Mouse (Mus musculus) urinary bladder, postnatal 36 days (tissue): ENCODE results near the gene Upp1.
"Not testable (repeated sequence)": the region's sequence is repeated elsewhere in the genome, so short reads cannot be mapped to it uniquely, and the experiment has no call there.

ENCODE experiments used
- DNase-seq, 2 experiments: peaks; one replicate each; pipeline ENCODE4 v3.0.0; 2022; ENCODE audit warnings: low spot score in 2 of 2, mixed read lengths in 1 of 2

The Upp1 gene

DNA sequence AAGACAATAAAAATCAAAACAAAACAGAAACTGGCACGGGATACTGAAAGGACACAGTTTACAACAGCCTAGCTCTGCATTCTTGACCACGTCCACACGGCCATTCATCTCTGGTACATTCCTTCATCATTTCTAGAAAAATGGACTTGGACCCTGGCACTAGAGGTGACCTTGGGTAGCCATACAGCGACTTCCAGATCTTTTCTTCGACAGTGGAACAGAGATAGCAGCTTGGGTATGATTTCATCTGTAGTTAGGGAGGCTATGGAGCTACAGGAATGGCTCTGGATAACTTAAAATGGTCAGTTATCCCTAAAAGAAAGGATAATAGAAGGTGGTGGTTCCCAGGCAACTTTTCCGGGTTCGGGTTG, at the start of gene Upp1:
Upp1 (plus strand) TSS at position 54 of the 371 bp plus-strand sequence.
- no peak for DNase-seq

DNA sequence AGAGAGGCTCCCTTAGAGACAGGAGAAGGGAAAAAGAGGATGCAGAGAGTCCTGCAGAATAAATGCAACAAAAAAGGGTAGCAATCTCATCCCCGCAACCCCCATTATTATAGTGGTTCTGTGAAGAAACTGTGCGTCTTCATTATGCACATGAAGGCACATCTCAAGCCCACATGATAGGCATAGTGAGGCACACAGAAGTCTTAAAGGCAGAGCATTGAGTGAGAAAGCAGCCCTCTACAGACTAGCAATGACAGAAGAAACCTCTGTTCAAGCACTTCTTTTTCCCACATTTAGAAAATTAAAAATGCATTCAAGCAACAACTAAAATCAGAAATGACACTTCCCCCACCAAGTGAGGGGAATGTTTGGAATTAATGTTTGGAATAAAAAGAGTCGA, 41.5 kb upstream of the Upp1 start:
- no peak for DNase-seq

DNA sequence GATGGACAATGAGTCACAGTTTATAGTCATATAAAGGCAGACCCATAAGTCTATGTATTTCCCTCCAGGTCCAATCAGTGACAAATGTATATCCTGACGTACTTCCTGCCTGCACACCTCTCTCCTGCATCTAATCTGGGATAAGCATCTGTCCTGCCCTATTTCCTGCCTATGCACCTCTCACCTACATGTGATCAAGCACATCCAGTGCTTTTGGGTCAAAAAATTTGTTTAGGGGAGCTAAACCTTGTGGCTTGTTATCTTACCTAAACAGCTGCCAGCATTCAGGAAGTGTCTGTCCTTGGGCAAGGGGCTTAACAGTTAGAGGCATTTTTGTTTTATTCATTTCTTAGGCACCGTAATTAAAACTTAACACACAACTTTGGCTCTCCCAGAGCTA, 4.7 kb upstream of the Upp1 start:
- DNase-seq, result no peak

DNA sequence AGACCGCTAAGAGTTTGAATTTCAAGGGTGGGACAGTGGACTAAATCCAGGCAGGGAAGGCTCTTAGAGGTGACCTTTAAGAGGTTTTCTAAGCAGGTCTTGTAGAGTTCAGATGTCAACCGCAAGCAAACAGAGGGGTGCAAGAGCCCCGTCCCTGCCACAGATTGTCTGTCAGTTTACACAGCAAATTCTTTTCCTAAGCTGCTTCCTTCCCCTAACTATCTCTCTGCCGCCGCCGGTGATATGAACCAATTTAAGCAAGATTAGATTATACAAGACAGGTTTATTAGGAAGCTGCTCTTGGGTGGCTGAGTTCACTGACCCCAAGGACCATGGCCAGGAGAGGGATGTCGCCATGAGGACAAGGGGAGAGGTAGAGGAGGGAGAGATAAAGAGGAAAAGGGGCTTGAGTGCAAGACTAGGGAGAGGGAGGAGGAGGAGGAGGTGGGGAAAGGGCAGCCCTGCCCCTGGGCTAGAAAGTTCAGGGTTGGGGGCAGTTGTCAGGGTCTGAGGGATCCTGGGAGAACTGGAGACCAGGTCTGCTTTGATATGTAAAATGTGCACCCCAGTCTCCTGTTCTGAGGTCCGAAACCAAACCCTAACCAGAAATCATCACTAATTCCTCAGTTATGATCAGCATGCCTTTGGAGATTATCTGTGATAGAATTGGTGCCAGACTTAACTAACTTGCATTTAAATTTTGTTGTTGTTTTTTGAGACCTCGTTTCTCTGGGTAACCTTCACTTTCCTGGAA, 2.4 kb upstream of the Upp1 start:
- no peak for DNase-seq

DNA sequence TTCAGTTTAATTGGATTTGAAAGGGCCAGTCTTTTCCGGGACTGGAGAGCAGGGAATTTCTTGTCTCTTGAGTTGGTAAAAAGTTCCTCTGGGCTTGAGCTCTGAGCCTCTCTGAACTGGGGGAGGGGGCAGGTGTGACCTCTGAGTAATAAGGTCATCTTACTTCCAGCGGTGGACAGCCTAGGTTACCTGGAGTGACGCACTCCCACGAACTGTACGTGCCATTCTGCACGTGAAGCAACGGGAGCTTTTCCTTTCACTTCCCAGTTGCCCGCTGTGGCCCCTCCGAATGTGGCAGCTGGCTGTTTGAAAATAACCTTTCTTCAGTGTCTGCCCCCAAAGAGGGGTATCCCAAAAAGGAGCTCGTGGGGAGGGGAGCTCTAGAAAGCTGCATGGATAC, 1.8 kb upstream of the Upp1 start:
- no peak for DNase-seq

DNA sequence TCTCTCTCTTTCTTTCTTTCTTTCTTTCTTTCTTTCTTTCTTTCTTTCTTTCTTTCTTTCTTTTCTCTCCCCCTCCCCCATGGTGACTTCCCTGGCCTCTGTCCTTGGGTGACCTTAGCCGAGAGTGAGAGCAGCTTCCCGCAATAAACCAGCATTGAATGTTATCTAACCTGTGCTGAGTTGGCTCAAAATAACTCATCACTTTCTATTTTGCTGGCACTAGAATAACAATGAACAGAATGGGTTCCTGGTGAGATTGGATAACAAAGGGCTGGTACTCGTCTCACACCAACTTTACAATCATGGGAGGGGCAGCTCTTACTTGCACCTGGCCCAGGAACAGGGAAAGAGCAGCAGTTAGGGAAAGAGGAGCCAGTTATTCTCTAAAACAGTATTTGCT, 987 bp upstream of the Upp1 start:
- DNase-seq, result no peak

DNA sequence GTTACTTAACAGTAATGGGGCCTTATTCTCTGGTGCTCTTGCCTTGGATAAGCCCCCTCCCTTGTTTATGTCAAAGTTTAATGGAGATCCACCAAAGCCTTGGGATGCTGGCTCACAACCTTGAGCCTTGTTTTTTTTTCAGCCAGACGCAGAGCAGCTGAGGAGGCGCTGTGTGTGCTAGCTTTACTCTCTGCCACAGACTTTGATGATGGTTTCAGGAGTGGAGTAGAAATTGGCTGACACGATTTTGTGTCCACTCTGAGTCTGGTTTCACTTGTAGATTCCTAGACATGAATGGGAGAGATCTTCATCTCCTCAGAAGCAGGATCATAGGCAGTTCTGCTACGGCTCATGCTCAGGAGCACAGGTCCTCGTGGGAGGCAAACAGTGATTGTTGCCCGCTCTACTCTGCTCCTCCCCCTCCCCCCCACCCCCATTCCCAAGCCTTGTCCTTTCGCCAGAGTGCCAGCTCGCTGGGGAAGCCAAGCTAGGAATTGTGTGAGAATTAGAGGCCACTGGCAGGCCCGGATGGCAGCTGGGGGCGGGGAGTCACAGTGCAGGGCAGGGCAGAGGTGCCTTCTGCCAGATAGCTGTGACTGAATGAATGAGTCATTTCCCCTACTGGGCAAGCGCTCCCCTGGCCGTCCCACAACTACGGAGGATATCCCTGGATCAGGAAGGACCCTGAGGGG, 399 bp upstream of the Upp1 start:
- DNase-seq, result peak; percentile 23 to 59

DNA sequence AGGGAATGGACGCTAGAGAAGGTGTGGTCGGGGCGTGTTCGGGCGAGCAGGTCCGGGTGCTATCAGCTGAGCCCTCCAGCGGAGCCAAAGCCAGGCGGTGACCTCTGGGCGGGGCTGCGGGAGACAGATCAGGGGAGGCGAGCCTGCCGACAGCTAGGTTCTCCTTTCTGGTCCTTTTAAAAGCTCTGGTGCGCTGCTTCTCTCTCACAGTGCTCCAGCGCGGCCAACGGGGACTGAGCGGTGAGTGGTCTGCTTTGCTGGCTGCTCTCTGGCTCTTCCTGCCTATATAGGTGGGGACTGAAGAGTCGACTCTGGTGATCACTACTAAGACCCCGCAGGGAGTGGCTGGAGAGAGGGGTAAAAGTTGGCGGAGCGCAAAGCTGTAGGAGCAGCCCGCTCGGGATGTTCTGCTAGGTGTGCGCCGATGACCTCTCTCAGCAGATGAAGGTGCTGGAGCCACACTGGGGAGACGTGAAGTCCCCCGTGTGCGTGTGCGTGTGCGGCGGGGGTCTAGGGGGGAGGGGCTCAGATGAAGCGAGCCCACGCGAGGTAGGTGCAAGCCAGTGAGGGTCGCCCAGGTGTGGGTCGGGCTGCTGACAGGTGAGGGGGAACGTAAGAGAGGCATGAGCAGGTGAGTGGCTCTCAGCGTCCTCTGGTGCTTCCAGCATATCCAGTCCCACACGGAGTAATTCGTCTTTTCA, 668 bp downstream of the Upp1 start:
- peak; percentile 36 to 59 for DNase-seq

DNA sequence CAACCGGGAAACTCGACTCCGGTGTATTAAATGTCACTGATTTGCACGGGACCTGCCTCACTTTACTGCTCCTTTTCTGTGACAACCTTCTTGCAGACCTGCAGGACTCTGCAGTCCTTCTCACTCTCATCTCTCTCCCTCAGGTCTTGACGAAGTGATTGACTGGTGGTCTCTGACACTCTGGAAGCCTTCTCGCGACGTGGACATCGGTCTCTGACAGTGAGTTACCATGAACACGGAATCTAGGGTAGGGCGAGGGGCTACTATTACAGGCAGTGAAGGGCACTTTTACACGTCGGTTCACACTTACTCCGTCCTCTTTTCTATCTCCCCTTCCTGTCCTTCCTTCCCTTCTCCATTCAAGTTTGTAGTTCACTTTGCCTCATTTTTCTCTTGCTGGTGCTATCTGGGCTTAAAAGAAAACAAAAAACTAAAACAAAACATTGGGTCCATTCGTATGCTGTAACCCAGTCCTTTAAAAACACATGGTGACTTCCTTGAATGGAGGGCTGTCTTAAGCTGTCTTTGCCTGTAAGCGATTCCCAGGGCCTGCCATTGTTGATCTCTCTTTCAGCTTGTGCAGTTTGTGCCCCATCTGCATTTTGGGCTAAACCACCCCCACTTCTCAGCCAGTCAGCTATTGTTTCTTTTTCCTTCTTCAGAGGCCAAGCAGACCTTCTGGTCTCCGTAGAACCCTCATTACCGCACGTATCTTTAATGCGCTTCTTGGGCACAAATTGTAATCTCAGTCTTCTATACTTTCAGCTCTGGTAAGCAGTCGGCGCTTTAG, 1.5 kb downstream of the Upp1 start:
- DNase-seq, result no peak

DNA sequence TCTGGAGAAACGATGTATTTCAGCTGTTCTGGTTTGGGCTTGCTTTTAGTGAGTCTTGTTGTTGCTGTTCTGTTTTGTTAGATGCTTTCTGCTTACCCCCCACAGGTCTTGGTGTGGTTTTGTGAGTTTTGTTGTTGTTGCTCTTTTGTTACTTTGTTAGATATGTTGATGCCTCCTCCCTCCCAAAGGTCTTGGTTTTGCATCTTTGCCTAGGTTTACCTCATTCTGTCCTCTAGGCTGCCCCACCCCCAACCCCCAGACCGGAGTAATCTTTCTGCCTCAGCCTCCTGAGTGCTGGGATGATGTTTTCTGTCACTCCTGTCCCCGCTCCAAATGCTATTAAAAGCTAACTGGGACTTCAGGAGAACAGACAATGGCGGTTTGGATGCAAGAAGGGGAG, 4.4 kb downstream of the Upp1 start:
- no peak for DNase-seq

DNA sequence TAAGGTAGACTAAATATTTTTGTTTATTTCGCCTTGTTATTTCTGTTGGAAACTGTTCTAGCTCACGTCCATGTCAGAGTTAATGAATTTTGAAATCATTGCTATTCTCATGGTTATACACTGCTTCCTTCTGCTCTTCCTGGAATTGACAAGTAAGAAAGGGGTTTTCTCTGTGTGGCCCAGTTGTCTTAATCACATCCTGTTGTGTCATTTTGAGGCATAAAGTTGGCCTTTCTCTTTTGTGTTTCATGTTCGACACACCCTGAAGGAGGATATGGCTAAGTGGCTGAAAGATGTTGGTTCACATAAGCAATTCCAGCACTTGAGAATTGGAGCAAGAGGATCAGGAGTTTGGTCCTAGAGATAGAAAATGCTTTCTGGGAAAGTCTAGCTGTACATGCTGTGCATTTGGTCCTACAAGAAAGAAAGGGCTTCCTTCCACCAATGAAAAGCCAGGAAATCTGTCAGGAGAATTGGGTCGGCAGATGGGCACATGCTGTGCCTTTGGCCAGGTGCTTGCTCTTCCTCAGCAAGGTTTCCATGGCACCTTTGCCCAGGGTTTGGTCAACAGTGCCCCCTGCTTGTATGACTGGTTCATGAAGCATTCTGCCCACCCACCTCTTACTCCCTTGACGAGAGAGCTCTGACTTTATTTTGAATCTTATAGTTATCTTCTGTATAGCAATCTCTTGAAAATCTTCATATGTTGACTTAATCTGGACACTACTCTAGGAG, 8.6 kb downstream of the Upp1 start:
- no peak for DNase-seq

DNA sequence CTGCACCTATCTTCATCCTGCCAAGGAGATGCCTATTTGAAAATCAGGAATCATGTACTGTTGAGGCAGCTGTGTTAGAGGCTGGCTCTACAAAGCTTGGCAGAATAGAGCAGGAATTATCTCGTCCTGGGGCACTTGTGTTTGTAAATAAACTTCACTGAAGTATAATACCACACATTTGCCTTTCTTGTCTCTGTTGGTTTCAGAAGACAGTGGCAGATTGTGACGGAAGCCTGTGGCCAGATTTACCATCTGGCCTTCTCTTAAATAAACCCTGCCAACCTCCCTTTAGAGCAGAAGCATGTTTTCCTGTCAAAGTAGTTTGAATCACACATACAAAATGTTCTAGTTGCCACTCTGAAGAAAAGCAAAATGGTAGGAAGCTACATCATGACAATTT, 10.2 kb downstream of the Upp1 start:
- no peak for DNase-seq

DNA sequence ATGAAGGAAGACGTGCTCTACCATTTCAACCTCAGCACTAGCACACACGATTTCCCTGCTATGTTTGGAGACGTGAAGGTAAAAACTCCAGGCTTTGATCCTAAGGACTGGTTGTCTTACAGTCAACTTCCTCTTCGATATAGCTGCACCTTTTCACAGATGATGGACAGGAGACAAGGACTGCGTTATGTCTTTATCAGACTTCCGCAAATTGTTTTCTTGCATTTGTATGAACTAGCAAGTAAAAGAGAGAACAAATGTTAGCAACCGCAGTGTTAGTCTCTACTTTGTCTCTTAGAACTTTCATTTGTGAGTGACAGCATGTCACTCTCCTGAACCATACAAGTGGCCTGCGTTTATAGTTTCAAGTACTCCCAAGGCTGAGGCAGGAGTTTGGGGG, 11.6 kb downstream of the Upp1 start:
- no peak for DNase-seq

DNA sequence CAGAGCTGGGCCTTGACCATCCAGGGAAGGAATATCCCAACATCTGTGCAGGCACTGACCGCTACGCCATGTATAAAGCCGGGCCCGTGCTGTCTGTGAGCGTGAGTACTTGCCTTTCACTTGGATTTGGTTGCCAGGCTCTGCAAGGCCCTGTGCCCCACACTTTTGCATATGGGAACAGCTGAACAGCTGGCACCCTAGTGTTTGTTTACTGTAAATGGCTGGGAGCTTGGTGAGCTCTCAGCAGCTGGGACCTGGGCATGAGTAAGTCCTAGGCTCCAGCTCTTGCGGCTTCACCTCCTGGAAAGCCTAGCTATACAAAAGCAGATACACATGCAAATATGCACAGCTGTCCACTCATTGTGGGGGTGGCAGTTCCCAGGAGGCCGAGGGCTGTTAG, 13.8 kb downstream of the Upp1 start:
- DNase-seq, result no peak

DNA sequence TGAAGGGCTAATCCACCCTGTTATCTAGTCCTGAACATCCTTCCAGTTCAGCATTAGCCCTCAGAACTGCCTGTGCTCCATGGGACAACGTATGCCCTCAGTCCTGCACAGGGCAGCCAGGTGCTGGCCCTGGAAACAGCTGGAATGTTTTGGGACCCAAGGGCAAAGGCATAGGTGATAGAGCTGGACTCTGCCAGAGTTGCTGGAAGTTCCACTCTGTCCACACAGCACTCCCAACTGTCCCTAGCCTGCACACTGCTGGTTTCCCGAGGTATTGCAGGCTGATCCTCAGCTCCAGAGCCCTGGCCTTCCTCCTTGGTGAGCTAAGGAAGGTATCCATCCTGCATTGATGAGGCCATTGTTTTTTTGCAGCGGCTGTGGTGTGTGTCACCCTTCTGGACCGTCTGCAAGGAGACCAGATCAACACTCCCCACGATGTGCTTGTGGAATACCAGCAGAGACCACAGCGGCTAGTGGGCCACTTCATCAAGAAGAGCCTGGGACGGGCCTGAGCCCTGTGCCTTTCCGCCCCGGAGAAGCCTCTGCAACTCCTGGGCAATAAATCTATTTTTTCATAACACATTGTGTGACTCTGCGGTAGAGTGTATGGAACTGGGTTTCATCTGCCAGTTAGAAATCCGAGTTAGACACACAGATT, 17.8 kb downstream of the Upp1 start:
- no peak for DNase-seq

DNA sequence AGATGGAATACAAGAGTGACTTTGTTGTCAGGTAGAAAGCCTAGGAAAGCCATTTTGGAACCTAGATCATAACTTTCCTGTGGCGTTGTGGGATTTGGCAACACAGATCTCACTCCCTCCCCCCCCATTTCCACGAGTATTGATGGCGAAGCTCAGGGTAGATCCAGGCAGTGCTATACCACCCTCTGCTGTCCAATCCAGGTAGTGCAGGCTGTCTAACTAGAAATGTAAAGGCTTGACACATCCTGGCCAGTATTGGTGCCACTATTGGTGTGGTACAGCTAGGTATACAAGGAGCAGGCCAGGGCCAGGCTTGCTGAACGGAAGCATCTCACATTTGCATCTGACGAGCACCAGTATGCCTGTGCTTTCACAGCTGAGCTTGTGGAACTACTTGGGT, 18.6 kb downstream of the Upp1 start:
- DNase-seq, result peak; percentile 70

DNA sequence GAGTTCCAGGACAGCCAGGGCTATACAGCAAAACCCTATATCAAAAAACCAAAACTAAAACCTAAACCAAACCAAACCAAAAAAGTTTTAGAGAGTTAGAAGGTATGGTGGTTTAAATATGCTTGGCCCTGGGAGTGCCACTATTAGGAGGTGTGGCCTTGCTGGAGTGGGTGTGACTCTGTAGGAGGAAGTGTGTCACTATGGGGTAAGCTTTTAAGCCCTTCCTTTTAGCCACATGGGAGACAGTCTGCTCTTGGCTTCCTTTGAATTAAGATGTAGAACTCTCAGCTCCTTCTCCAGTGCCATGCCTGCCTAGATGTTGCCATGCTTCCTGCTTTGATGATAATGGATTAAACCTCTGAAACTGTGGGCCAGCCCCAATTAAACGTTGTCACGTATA, 27.2 kb downstream of the Upp1 start:
- DNase-seq, result no peak

DNA sequence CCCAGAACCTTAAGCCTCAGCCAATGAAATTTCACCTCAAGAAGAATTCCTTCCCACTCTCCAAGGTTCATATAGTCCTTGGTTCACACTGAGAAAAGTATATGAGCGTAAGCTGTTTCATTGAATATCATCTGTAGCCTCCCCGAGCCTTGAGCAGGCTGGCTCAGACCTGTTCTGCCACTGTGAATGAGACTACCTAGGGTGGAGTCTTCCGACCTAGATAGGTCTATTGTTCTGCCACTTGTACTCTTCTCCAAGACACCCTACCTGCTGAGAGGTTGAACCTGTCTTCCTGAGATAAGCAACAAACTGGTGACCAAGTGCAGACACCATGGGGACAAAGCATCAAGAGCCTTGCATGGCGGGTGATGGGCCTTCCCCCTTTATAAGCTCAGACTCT, 28.2 kb downstream of the Upp1 start:
- DNase-seq, result no peak

DNA sequence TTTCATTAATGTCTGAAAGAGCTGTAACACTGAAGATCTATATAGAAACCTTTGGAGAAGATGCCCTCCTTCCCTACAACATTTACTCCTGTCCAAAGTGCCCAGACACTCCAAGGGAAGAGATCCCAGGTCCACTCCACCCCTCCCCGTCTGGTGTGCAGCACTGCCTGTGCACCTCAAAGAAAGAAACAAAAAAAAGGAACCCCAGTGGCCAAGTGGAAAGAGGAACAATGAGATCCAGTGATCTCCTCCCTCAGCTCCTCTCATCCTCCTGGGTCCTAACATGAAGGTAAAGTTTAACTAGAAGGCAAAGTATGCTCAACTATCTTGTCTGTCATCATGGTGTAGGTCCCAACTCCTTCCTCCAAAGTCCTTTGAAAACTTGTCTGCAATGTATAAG, 28.8 kb downstream of the Upp1 start:
- DNase-seq, result no peak

DNA sequence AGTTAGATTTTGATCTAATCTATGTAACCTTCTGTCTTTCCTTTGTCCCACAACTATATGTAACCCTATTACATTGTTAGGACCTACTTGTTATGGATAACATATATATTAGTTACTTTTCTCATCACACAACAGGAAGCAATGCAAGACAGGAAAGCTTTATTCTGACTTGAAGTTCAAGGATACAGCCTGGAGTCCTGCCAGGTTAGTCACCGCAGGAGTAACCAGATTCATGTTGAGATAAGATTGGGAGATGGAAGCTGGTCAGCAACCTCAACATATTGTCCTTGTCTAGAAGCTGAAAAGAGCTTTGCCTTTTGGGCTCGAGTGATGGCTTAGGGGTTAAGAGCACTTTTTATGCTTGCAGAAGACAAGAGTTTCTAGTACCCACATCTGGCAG, 30.3 kb downstream of the Upp1 start:
- DNase-seq, result no peak

DNA sequence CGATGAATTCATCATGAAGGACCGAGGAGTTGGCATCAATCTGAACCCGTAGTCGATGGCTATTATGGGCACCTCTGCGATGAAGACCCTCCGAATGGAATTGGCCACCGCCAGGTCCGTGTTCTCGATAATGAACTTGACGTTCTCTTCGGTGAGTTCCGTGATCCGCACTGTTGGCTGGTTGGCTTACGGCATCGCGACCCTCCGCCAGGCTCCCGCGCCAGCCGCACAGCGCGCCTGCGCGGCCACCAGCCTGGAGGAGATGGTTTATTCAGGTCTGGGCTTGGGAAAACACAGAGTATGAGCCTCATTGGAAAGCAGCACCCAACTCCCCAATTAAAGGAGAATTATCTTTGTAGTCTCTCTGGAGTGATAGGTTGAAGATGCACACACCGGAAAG, 32.5 kb downstream of the Upp1 start:
- not testable (repeated sequence) for DNase-seq
